ENCODE assay signal across 17 mouse cellular contexts in the genomic region with DNA sequence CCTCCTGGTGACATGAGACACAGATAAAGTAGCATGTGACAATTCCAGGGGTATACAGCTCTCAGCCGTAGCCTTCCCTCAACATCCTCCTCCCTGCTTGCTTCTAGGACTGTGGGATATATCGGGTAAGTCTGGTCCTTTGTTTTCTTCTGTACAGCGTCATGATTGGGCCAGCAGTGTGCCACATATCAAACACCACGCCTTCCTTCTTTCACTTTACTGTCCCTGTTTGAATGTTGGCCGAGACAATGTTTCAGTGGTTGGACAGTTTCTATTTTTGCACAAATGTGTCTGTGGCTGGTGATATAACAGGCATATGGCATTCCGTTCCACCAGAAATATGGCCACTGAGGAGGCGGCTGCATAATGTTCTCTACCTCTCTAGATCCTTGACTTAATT. TPM values are rescaled to one million over a fixed set of nuclear protein-coding genes. Genes with fewer than 3 reads are reported as not detected.
DNase-seq lines count a peak whose midpoint lies in the region; ATAC-seq and TF ChIP-seq lines count a peak whose summit lies in the region.
"Had no signal": no experiment of that assay in that cellular context is flagged by ENCODE, and none has a peak within 500 bp of the region (broad histone marks: within the 10 kb centered on the region; RNA-seq: fewer than 3 reads in every experiment).

No protein-coding gene starts in this region.

- H3K4me2 ChIP-seq in forebrain, postnatal 0 days (ENCODE audit: low read depth) = no peak overlapping the region
- H3K4me2 ChIP-seq in forebrain, embryonic 16.5 days (ENCODE audit: low read length) = no peak overlapping the region
- peak overlapping the region; percentile 39 for H3K4me2 ChIP-seq in heart, embryonic 16.5 days (ENCODE audit: low read depth, low read length)
- H3K4me2 ChIP-seq in hindbrain, postnatal 0 days (ENCODE audit: low read depth, low read length) = no peak overlapping the region
- H3K4me2 ChIP-seq: liver, embryonic 13.5 days; midbrain, embryonic 15.5 days had no signal

- WGBS in forebrain, postnatal 0 days = 71% methylated on average over 7 of the region's 7 CpGs
- WGBS in forebrain, embryonic 16.5 days = 84% methylated on average over 7 of the region's 7 CpGs
- 36% methylated on average over 7 of the region's 7 CpGs for WGBS in heart, embryonic 16.5 days
- 83% methylated on average over 7 of the region's 7 CpGs for WGBS in hindbrain, postnatal 0 days

- peak; percentile 36; the same call in 1 of the 2 replicates for ATAC-seq in forebrain, postnatal 0 days
- no peak for ATAC-seq in forebrain, embryonic 16.5 days
- peak; percentile 89 for ATAC-seq in heart, embryonic 16.5 days (replicated peaks; ENCODE audit: extremely low read depth, insufficient read depth, low FRiP score)
- ATAC-seq in hindbrain, postnatal 0 days = no peak
- ATAC-seq: hindbrain, embryonic 16.5 days; midbrain, embryonic 15.5 days had no signal

- intact Hi-C loops in left cerebral cortex, adult 2 months (cut with DNase I) = no loop called here
- intact Hi-C loops in left cerebral cortex, postnatal 4 days (cut with DNase I) = no loop called here

- no peaks in the 10 kb centered on the region for H3K36me3 ChIP-seq in forebrain, postnatal 0 days (ENCODE audit: insufficient read depth)
- no peaks in the 10 kb centered on the region for H3K36me3 ChIP-seq in forebrain, embryonic 16.5 days (ENCODE audit: control insufficient read depth, insufficient read depth)
- H3K36me3 ChIP-seq in heart, embryonic 16.5 days (ENCODE audit: control insufficient read depth, insufficient read depth) = no peaks in the 10 kb centered on the region; the same call in 1 of the 2 replicates
- no peaks in the 10 kb centered on the region for H3K36me3 ChIP-seq in hindbrain, postnatal 0 days (ENCODE audit: insufficient read depth, low read length)
- H3K36me3 ChIP-seq: embryonic facial prominence, embryonic 10.5 days; liver, embryonic 13.5 days; midbrain, embryonic 15.5 days had no signal

- no peaks in the 10 kb centered on the region for H3K9me3 ChIP-seq in forebrain, postnatal 0 days (ENCODE audit: low read length)
- no peaks in the 10 kb centered on the region for H3K9me3 ChIP-seq in forebrain, embryonic 16.5 days (ENCODE audit: control insufficient read depth, low read length)
- no peaks in the 10 kb centered on the region for H3K9me3 ChIP-seq in heart, embryonic 16.5 days (replicated peaks; ENCODE audit: control insufficient read depth, low read length)
- H3K9me3 ChIP-seq in hindbrain, postnatal 0 days (ENCODE audit: low read length) = no peaks in the 10 kb centered on the region
- H3K9me3 ChIP-seq: liver, embryonic 13.5 days; midbrain, embryonic 15.5 days had no signal

- no peak overlapping the region for H3K27ac ChIP-seq in forebrain, postnatal 0 days (ENCODE audit: low read depth, low read length)
- no peak overlapping the region for H3K27ac ChIP-seq in forebrain, embryonic 16.5 days (ENCODE audit: low read length)
- H3K27ac ChIP-seq in left cerebral cortex, adult 2 months = peak overlapping the region; percentile 59
- peak overlapping the region; percentile 85 for H3K27ac ChIP-seq in heart, embryonic 16.5 days (ENCODE audit: low read length)
- H3K27ac ChIP-seq in hindbrain, postnatal 0 days = no peak overlapping the region
- H3K27ac ChIP-seq: embryonic facial prominence, embryonic 10.5 days; liver, embryonic 13.5 days; midbrain, embryonic 15.5 days had no signal

- no peak for TF ChIP-seq CTCF in forebrain, postnatal 0 days (IDR thresholded peaks at IDR 0.05; ENCODE audit: low read depth)
- TF ChIP-seq CTCF in left cerebral cortex, adult 2 months (IDR thresholded peaks at IDR 0.05) = no peak
- no peak for TF ChIP-seq CTCF in hindbrain, postnatal 0 days (IDR thresholded peaks at IDR 0.05; ENCODE audit: low read depth)

- DNase-seq in forebrain, postnatal 0 days = no peak
- peak in 1 of 2 experiments; percentile 18 for DNase-seq in left cerebral cortex, adult 2 months (ENCODE audit: extremely low spot score in 1 of 2, low spot score in 2 of 2)
- DNase-seq in left cerebral cortex, postnatal 4 days = no peak
- peak; percentile 49 to 77 for DNase-seq in right cerebral cortex, postnatal 36 days (ENCODE audit: low spot score in 2 of 2)
- DNase-seq in Muller cell, postnatal 12 days (ENCODE audit: inconsistent ontology term) = no peak
- no peak for DNase-seq in hindbrain, postnatal 0 days (ENCODE audit: low spot score)
- DNase-seq: cerebellum, adult 11 months; cerebellum, postnatal 25 days; kidney, adult 18-20 months; liver, embryonic 13.5 days; thymus, postnatal 14 days had no signal

- H3K4me1 ChIP-seq in forebrain, postnatal 0 days (ENCODE audit: insufficient read depth) = no peaks in the 10 kb centered on the region
- H3K4me1 ChIP-seq in forebrain, embryonic 16.5 days (replicated peaks; ENCODE audit: control insufficient read depth, insufficient read depth, low read length) = no peaks in the 10 kb centered on the region
- H3K4me1 ChIP-seq in heart, embryonic 16.5 days (ENCODE audit: control insufficient read depth, insufficient read depth, low read length) = peaks cover 26% of the 10 kb centered on the region
- H3K4me1 ChIP-seq in hindbrain, postnatal 0 days (ENCODE audit: insufficient read depth, low read length) = no peaks in the 10 kb centered on the region
- H3K4me1 ChIP-seq: liver, embryonic 13.5 days; midbrain, embryonic 15.5 days had no signal

- no peaks in the 10 kb centered on the region for H3K27me3 ChIP-seq in forebrain, postnatal 0 days (ENCODE audit: insufficient read depth, low read length)
- H3K27me3 ChIP-seq in forebrain, embryonic 16.5 days (replicated peaks; ENCODE audit: control insufficient read depth, insufficient read depth, low read length) = no peaks in the 10 kb centered on the region
- H3K27me3 ChIP-seq in heart, embryonic 16.5 days (ENCODE audit: control insufficient read depth, insufficient read depth, low read length) = no peaks in the 10 kb centered on the region
- H3K27me3 ChIP-seq in hindbrain, postnatal 0 days (ENCODE audit: insufficient read depth, low read length) = no peaks in the 10 kb centered on the region
- H3K27me3 ChIP-seq: liver, embryonic 13.5 days; midbrain, embryonic 15.5 days had no signal

- H3K4me3 ChIP-seq in forebrain, postnatal 0 days (ENCODE audit: low read depth, low read length) = no peak overlapping the region
- no peak overlapping the region for H3K4me3 ChIP-seq in forebrain, embryonic 16.5 days (replicated peaks; ENCODE audit: low read length)
- H3K4me3 ChIP-seq in left cerebral cortex, adult 2 months = no peak overlapping the region
- no peak overlapping the region for H3K4me3 ChIP-seq in heart, embryonic 16.5 days (ENCODE audit: low read length)
- no peak overlapping the region for H3K4me3 ChIP-seq in hindbrain, postnatal 0 days (ENCODE audit: low read length)
- H3K4me3 ChIP-seq: embryonic facial prominence, embryonic 10.5 days; liver, embryonic 13.5 days; midbrain, embryonic 15.5 days had no signal

- H3K9ac ChIP-seq in forebrain, postnatal 0 days = no peak overlapping the region
- no peak overlapping the region for H3K9ac ChIP-seq in forebrain, embryonic 16.5 days (replicated peaks; ENCODE audit: low read depth, low read length)
- H3K9ac ChIP-seq in heart, embryonic 16.5 days (ENCODE audit: low read length) = peak overlapping the region; percentile 4; the same call in 1 of the 2 replicates
- H3K9ac ChIP-seq in hindbrain, postnatal 0 days (replicated peaks; ENCODE audit: low read length) = no peak overlapping the region
- H3K9ac ChIP-seq: liver, embryonic 13.5 days; midbrain, embryonic 15.5 days had no signal

RNA-seq across cellular contexts. Expression of gene Pakap, which starts 54.8 kb away (rescaled TPM):
- 3.7 and 6.9 TPM in 2 replicates for total RNA-seq in forebrain, postnatal 0 days (2014; rRNA removed)
- 6.1 and 9.5 TPM in 2 replicates for polyA plus RNA-seq in forebrain, postnatal 0 days (2015; fragmentation: Nextera tagmentation; extraction: Ambion mirVana)
- 6.4 and 7.6 TPM in 2 replicates for polyA plus RNA-seq in forebrain, embryonic 16.5 days (2015; fragmentation: Nextera tagmentation; extraction: Ambion mirVana)
- 10 to 100 TPM; 19.8 to 20.4 TPM for total RNA-seq in left cerebral cortex, adult 2 months (2021)
- 10 to 100 TPM; 12.2 to 15.4 TPM for total RNA-seq in left cerebral cortex, postnatal 4 days (2021)
- 57.5 and 60.2 TPM in 2 replicates for polyA plus RNA-seq in heart, embryonic 16.5 days (2015; fragmentation: Nextera tagmentation; extraction: Ambion mirVana)
- 7.5 and 9.7 TPM in 2 replicates for total RNA-seq in hindbrain, postnatal 0 days (2014; rRNA removed)
- polyA plus RNA-seq in hindbrain, postnatal 0 days (2015; fragmentation: Nextera tagmentation; extraction: Ambion mirVana) = 13.1 and 14.3 TPM in 2 replicates
- total RNA-seq: megakaryocyte, adult 5-6 weeks had no signal

Comparison
In these comparisons a context has a peak if more than half of its experiments do, and no peak if none do; other contexts are left out.
1. ATAC-seq: peak in forebrain, postnatal 0 days (single experiment) and heart, embryonic 16.5 days (single experiment); none in forebrain, embryonic 16.5 days (single experiment) and hindbrain, postnatal 0 days (single experiment).
2. DNase-seq: peak in right cerebral cortex, postnatal 36 days (2 of 2); none in forebrain, postnatal 0 days (single experiment), left cerebral cortex, postnatal 4 days (single experiment), Muller cell, postnatal 12 days (single experiment) and hindbrain, postnatal 0 days (single experiment).
3. H3K27ac ChIP-seq: peak in left cerebral cortex, adult 2 months (single experiment) and heart, embryonic 16.5 days (single experiment); none in forebrain, postnatal 0 days (single experiment), forebrain, embryonic 16.5 days (single experiment) and hindbrain, postnatal 0 days (single experiment).